Mouse (Mus musculus) lung, postnatal 25 days (tissue): ENCODE data around the gene Ptma.
A peak's percentile ranks its signal among the peaks of the same experiment; 100 is the strongest.
"Not testable (repeated sequence)": the region's sequence is repeated elsewhere in the genome, so short reads cannot be mapped to it uniquely, and the experiment has no call there.

Experiments used
- DNase-seq: peaks from one replicate; pipeline ENCODE4 v3.0.0; 2022; ENCODE audit warnings: low spot score

The Ptma gene

GRCm38 (mm10) chr1:86520361-86520760 lies 6.2 kb upstream of the Ptma start:
- DNase-seq = no peak

GRCm38 (mm10) chr1:86522286-86522871 lies 4.1 kb upstream of the Ptma start:
- DNase-seq = no peak

GRCm38 (mm10) chr1:86523776-86524618 lies 2.5 kb upstream of the Ptma start:
- no peak for DNase-seq

- DNase-seq = peak; percentile 99
Measured at GRCm38 (mm10) chr1:86524619-86525498, 1.7 kb upstream of the Ptma start.

- DNase-seq = peak; percentile 65
Measured at GRCm38 (mm10) chr1:86525499-86526115, 919 bp upstream of the Ptma start.

- DNase-seq = peak; percentile 21
Measured at GRCm38 (mm10) chr1:86526789-86527598, 468 bp downstream of the Ptma start.

GRCm38 (mm10) chr1:86527599-86528486 lies 1.3 kb downstream of the Ptma start:
- peak; percentile 91 for DNase-seq

- DNase-seq = peak; percentile 89
Measured at GRCm38 (mm10) chr1:86528571-86529180, 2.1 kb downstream of the Ptma start.

- DNase-seq = no peak
Measured at GRCm38 (mm10) chr1:86529590-86529989, 3.1 kb downstream of the Ptma start.

- no peak for DNase-seq
Measured at GRCm38 (mm10) chr1:86530871-86531546, 4.5 kb downstream of the Ptma start.

- DNase-seq = no peak
Measured at GRCm38 (mm10) chr1:86531547-86532321, 5.2 kb downstream of the Ptma start.

- peak; percentile 95 for DNase-seq
Measured at GRCm38 (mm10) chr1:86532362-86533051, 6.0 kb downstream of the Ptma start.

GRCm38 (mm10) chr1:86533411-86534130 lies 7.0 kb downstream of the Ptma start:
- DNase-seq = peak; percentile 64

GRCm38 (mm10) chr1:86538383-86538782 lies 11.9 kb downstream of the Ptma start:
- no peak for DNase-seq

- DNase-seq = not testable (repeated sequence)
Measured at GRCm38 (mm10) chr1:86539583-86539982, 13.1 kb downstream of the Ptma start.

- no peak for DNase-seq
Measured at GRCm38 (mm10) chr1:86542584-86542983, 16.1 kb downstream of the Ptma start.

GRCm38 (mm10) chr1:86546797-86547196 lies 20.3 kb downstream of the Ptma start:
- DNase-seq = no peak
